Mouse (Mus musculus) midbrain, embryonic 13.5 days (tissue): ENCODE measurements at regions not wholly inside any gene's neighbourhood (a gene's known extent, or its start where the extent isn't known, plus 50 kb on each side); places are given as distances from the start of the nearest gene placed in this dataset.
A peak's percentile ranks its signal among the peaks of the same experiment; 100 is the strongest.

ENCODE experiments used
- ATAC-seq: fragments of 200-750 bp; cut with Nextera tagmentation; 2 replicates; pipeline ENCODE4 v1.8.0; 2017; ENCODE audit warnings: mild to moderate bottlenecking, moderate TSS enrichment, moderate library complexity
- H3K27ac ChIP-seq: fragments of 300-500 bp; sonication (generic); 2 replicates; pipeline ENCODE4 v1.5.1; 2015; ENCODE audit warnings: inconsistent platforms, mild to moderate bottlenecking, moderate library complexity
- H3K27me3 ChIP-seq: fragments of 300-500 bp; sonication (generic); 2 replicates; pipeline ENCODE4 v1.6.1; 2015; ENCODE audit warnings: mild to moderate bottlenecking, inconsistent platforms
- H3K36me3 ChIP-seq: fragments of 300-500 bp; sonication (generic); 2 replicates; pipeline ENCODE4 v1.6.1; 2015; ENCODE audit warnings: mild to moderate bottlenecking, inconsistent platforms
- H3K4me1 ChIP-seq: fragments of 300-500 bp; sonication (generic); replicated peaks from 2 replicates; pipeline ENCODE4 v1.6.1; 2015; ENCODE audit warnings: inconsistent platforms
- H3K4me2 ChIP-seq: fragments of 300-500 bp; sonication (generic); replicated peaks from 2 replicates; pipeline ENCODE4 v1.6.1; 2015; ENCODE audit warnings: moderate library complexity, mild to moderate bottlenecking, inconsistent platforms
- H3K4me3 ChIP-seq: fragments of 300-500 bp; sonication (generic); replicated peaks from 2 replicates; pipeline ENCODE4 v1.5.1; 2015; ENCODE audit warnings: mild to moderate bottlenecking, inconsistent platforms
- H3K9ac ChIP-seq: fragments of 300-500 bp; sonication (generic); replicated peaks from 2 replicates; pipeline ENCODE4 v1.6.1; 2015; ENCODE audit warnings: mild to moderate bottlenecking, inconsistent platforms
- H3K9me3 ChIP-seq: fragments of 300-500 bp; sonication (generic); 2 replicates; pipeline ENCODE4 v1.6.1; 2016; ENCODE audit warnings: mild to moderate bottlenecking, inconsistent platforms
- WGBS: fragments of 180-500 bp; shearing (Covaris S2); methylation state at CpG from one replicate; pipeline ENCODE4 v1.1.7; 2015; 5-methylcytosine and 5-hydroxymethylcytosine counted together

DNA sequence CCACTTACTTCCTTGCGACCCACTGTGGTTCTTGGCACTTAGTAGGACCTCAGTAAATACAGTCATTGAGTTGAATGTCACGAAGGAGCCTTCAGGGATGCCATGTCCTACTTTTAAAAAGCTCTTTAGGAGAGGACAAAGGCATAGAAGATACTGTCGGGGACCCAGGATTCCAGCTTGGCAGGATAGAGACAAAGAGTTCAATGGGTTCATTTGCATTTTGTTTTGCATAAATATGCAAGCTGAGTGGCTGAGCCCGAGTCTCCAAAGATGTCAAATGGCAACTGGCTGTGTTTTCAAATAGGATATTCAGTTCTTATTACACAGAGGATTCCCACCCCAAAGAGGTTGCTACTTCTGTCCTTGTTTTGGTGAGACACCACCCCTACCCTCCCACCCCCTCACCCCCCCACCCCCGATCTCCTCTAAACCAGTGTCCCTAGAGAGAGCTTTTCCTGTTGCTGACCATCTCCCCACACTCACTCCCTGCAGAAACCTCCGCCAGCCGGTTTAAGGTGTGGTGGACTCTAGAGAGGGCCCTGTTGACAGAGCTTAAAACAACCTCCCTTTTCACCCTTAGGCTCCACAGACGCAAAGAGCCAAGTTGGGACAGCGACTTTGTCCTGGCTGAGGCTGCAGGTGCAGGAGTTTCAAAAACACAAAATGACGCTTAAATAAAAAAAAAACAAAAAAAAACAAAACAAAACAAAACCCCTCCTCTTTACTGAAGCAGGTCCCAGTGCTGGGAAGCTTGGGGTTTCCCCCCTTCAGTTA, 57.9 kb downstream of the Sox9 start:
- Histone ChIP-seq H3K4me2 (peak overlapping the region; percentile 26), H3K9me3 (no peaks in the 10 kb centered on the region), H3K4me1 (peaks cover 26% of the 10 kb centered on the region), H3K27me3 (no peaks in the 10 kb centered on the region), H3K4me3 (no peak overlapping the region), H3K36me3 (no peaks in the 10 kb centered on the region), H3K27ac (peak overlapping the region; percentile 86), H3K9ac (no peak overlapping the region)
- ATAC-seq: peak; percentile 76
- 8% methylated on average over 10 of the region's 10 CpGs for WGBS

DNA sequence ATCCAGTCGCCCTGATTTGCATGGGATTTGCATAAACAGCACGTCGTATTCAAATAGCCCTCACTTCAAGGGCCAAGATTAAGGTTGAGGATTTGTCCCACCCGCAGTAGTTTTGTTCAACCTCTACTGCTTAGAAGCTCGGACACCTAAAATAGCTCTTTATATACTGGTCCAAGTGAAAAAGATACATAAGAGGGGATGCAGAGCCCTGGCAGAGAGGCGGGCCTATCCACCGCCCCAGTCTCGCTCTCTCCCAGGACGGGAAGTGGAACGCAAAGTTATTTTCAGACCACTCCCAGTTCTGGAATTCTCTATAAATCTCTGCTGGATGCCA, 58.4 kb downstream of the Sox9 start:
- H3K27ac ChIP-seq: peak overlapping the region; percentile 20; the same call in 1 of the 2 replicates
- H3K4me3 ChIP-seq: no peak overlapping the region
- no peaks in the 10 kb centered on the region for H3K27me3 ChIP-seq
- H3K9me3 ChIP-seq: no peaks in the 10 kb centered on the region
- H3K36me3 ChIP-seq: no peaks in the 10 kb centered on the region
- 4% methylated on average over 10 of the region's 10 CpGs for whole genome bisulfite sequencing
- peak; percentile 83 for ATAC-seq
- peaks cover 21% of the 10 kb centered on the region for H3K4me1 ChIP-seq
- peak overlapping the region; percentile 26 for H3K4me2 ChIP-seq
- H3K9ac ChIP-seq: no peak overlapping the region

DNA sequence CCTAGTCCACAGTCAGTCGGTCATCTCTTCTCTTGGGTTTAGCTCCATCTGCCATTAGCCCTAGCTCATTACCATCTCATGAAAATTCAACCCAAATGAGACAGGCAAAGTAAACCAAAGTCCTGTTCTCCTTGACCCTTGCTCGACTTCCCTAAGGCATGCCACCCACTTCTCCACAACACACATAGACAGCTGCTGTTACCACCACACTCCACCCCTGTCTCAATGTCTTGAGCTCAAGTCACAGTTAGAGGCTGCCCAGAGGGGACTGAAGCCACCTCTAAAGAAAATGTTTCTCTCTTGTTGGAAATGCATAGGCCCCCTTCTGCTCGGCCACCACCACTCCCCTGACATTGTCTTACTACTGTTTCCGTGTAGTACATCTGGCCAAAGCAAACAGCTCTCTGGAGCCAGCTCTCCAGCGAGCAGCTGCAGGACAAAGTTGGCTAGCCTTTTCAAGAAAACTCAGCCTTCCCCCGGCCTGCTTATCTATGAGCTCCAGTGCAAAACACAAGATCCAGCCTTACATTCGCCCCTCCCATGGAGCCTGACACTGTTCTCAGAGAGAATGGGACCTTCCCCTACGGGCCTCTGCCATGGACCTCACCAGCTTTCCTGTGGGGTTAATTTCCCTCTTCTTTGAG, 62.4 kb downstream of the Sox9 start:
- Histone ChIP-seq H3K4me1 (peaks cover 18% of the 10 kb centered on the region), H3K9ac (no peak overlapping the region), H3K4me2 (no peak overlapping the region), H3K27me3 (no peaks in the 10 kb centered on the region), H3K9me3 (no peaks in the 10 kb centered on the region), H3K36me3 (no peaks in the 10 kb centered on the region), H3K27ac (no peak overlapping the region), H3K4me3 (no peak overlapping the region)
- no peak for ATAC-seq
- WGBS: 61% methylated on average over 8 of the region's 8 CpGs

- no peaks in the 10 kb centered on the region for H3K27me3 ChIP-seq
- no peaks in the 10 kb centered on the region for H3K9me3 ChIP-seq
- H3K27ac ChIP-seq: no peak overlapping the region
- H3K36me3 ChIP-seq: no peaks in the 10 kb centered on the region
- no peak overlapping the region for H3K9ac ChIP-seq
- H3K4me2 ChIP-seq: no peak overlapping the region
- no peaks in the 10 kb centered on the region for H3K4me1 ChIP-seq
- 97% methylated on average over 2 of the region's 2 CpGs for WGBS
- H3K4me3 ChIP-seq: no peak overlapping the region
- no peak for ATAC-seq
Observed at GRCm38 (mm10) chr11:112847146-112847545, 65.1 kb downstream of the Sox9 start.

DNA sequence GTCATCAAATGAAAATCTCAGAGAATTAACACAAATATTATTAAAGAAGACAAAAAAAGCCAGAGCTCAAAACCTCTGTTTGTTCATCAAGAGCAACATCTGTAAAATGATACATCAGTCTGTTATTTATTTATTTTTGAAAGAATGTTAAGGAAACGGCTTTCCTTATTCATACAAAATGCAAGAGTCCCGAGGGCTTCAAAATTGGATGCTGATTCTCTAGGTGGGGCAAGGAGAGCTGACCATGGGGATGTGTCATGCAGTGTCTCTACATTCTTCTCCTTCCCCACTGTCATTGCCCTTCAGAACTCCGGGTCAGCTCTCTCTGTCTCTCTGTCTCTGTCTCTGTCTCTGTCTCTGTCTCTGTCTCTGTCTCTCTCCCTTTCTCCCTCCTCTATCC, 65.8 kb downstream of the Sox9 start:
- Histone ChIP-seq H3K27me3 (no peaks in the 10 kb centered on the region), H3K9ac (no peak overlapping the region), H3K36me3 (no peaks in the 10 kb centered on the region), H3K4me2 (no peak overlapping the region), H3K27ac (no peak overlapping the region), H3K4me3 (no peak overlapping the region), H3K9me3 (no peaks in the 10 kb centered on the region), H3K4me1 (no peaks in the 10 kb centered on the region)
- 83% methylated on average over 3 of the region's 3 CpGs for WGBS
- ATAC-seq: no peak

DNA sequence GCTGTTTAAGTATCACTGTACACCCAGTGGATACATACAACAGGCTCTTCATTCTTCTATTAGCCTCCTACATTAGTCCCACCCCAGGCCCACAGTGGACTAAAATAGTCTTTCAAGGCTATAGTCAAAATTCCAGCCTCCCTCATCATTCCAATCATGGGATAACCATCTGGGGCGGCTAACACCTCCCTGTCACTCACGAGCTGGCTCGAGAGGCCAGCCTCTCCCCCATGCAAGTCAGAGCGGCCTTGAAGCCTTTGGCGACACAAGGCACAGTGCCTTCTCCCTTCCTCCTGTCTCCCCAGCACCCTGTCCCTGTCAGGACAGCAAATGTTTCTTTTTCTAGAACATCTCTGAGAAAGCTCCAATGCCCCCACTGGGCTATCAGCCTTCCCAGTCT, 68.0 kb downstream of the Sox9 start:
- H3K27me3 ChIP-seq: no peaks in the 10 kb centered on the region
- H3K9me3 ChIP-seq: no peaks in the 10 kb centered on the region
- H3K36me3 ChIP-seq: no peaks in the 10 kb centered on the region
- no peak overlapping the region for H3K9ac ChIP-seq
- 86% methylated on average over 5 of the region's 5 CpGs for WGBS
- no peak overlapping the region for H3K4me3 ChIP-seq
- no peak overlapping the region for H3K27ac ChIP-seq
- no peak for ATAC-seq
- no peaks in the 10 kb centered on the region for H3K4me1 ChIP-seq
- no peak overlapping the region for H3K4me2 ChIP-seq

GRCm38 (mm10) chr11:112850532-112851272, 68.7 kb downstream of the Sox9 start:
- 87% methylated on average over 13 of the region's 13 CpGs for WGBS
- Histone ChIP-seq H3K27ac (no peak overlapping the region), H3K9ac (no peak overlapping the region), H3K4me1 (no peaks in the 10 kb centered on the region), H3K36me3 (no peaks in the 10 kb centered on the region), H3K9me3 (no peaks in the 10 kb centered on the region), H3K4me2 (no peak overlapping the region), H3K27me3 (no peaks in the 10 kb centered on the region), H3K4me3 (no peak overlapping the region)
- no peak for ATAC-seq

DNA sequence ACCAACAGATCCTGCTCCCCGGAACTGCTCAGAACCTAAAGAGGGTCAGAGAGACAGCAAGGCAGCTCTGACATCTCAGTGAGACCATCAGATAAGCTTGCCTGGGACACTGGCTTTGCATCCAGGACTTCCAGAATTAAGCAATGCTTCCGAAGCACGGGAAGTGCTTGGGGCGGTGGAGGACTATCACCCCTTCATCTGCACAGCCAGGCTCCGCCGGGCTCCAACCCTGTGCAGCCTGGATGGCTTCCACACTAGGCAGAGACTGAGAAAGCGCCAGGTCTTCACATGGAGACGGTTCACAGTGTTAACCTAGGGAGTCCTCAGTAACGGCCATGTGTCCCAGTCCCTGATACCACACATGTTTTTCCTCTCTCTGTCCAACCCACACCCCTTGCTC, 69.3 kb downstream of the Sox9 start:
- Histone ChIP-seq H3K9me3 (no peaks in the 10 kb centered on the region), H3K36me3 (no peaks in the 10 kb centered on the region), H3K9ac (no peak overlapping the region), H3K4me2 (no peak overlapping the region), H3K27ac (no peak overlapping the region), H3K4me1 (no peaks in the 10 kb centered on the region), H3K27me3 (no peaks in the 10 kb centered on the region), H3K4me3 (no peak overlapping the region)
- ATAC-seq: no peak
- 89% methylated on average over 9 of the region's 9 CpGs for WGBS

GRCm38 (mm10) chr11:112855975-112856374, 74.0 kb downstream of the Sox9 start:
- no peak overlapping the region for H3K9ac ChIP-seq
- no peak overlapping the region for H3K27ac ChIP-seq
- H3K4me3 ChIP-seq: no peak overlapping the region
- no peak for ATAC-seq
- 65% methylated on average over 5 of the region's 5 CpGs for WGBS
- H3K4me1 ChIP-seq: peaks cover 16% of the 10 kb centered on the region
- H3K27me3 ChIP-seq: no peaks in the 10 kb centered on the region
- H3K4me2 ChIP-seq: no peak overlapping the region
- no peaks in the 10 kb centered on the region for H3K36me3 ChIP-seq
- H3K9me3 ChIP-seq: peaks cover 10% of the 10 kb centered on the region

DNA sequence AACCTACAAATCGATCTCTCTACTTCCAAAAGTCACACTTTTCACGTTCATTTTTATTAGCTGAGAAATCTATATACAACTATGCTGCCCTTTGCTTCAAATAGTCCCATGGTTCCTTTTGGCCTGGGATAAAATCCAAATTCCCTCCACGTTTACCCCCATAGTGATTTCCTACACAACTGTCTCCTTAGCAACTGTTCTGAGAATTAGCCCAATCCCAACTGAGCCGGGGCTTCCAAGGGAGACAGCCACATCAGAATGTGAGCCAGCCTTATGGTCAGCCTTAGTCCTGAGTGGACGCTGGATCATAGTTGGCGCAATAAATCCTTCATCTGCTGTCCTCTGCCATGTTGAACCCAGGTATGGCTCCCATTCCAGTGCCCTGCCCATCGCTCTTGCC, 77.3 kb downstream of the Sox9 start:
- ATAC-seq: no peak
- Histone ChIP-seq H3K9me3 (peaks cover 10% of the 10 kb centered on the region), H3K4me1 (peaks cover 25% of the 10 kb centered on the region), H3K27me3 (no peaks in the 10 kb centered on the region), H3K27ac (peak overlapping the region; percentile 76; the same call in 1 of the 2 replicates), H3K4me3 (no peak overlapping the region), H3K9ac (no peak overlapping the region), H3K36me3 (no peaks in the 10 kb centered on the region), H3K4me2 (no peak overlapping the region)
- WGBS: 68% methylated on average over 7 of the region's 7 CpGs

DNA sequence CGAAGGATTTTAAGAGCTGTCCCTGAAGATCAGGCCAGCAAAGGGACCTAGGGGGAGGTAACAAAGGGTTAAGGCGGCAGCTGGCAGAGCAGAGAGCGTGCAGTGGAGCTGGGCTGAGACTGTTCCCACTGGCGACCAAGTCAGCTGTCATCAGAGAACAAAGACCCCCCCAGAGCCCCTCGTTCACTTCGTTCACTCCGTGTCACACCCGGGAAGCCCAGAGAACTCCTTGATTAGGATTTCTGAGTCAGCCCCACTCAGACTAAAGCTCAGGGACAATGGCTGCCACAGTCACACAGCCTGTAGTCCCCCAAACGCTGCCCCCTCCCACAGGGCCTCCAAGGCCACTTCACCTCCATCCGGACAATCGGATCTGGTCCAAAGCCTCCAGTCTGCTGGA, 78.8 kb downstream of the Sox9 start:
- Histone ChIP-seq H3K27me3 (no peaks in the 10 kb centered on the region), H3K4me1 (peaks cover 25% of the 10 kb centered on the region), H3K4me3 (no peak overlapping the region), H3K9me3 (peaks cover 10% of the 10 kb centered on the region), H3K4me2 (peak overlapping the region; percentile 31), H3K9ac (no peak overlapping the region), H3K36me3 (no peaks in the 10 kb centered on the region), H3K27ac (peak overlapping the region; percentile 76)
- peak; percentile 93 for ATAC-seq
- 5% methylated on average over 11 of the region's 11 CpGs for WGBS

DNA sequence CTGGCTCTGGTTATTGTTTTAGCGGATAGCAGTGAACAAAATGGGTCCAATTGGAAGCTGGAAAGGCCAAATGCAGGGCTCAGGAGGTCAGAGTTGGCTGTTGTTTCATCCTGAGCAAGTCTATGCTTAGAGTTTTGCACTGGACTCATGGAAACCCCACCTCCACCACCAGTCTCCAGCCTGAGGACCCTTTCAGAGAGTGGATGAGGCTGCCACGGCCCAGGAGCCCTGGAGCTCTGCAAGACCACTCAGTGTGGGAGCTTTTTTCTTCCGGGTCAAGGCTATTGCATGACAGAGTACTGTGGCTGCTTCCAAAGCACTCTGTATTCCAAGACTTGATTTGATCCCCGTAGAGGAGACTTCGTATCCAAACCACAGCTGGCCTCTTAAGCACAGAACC, 79.2 kb downstream of the Sox9 start:
- Histone ChIP-seq H3K27me3 (no peaks in the 10 kb centered on the region), H3K36me3 (no peaks in the 10 kb centered on the region), H3K27ac (peak overlapping the region; percentile 76), H3K4me1 (peaks cover 25% of the 10 kb centered on the region), H3K4me2 (peak overlapping the region; percentile 31), H3K4me3 (no peak overlapping the region), H3K9ac (no peak overlapping the region), H3K9me3 (peaks cover 10% of the 10 kb centered on the region)
- 45% methylated on average over 5 of the region's 5 CpGs for WGBS
- ATAC-seq: peak; percentile 63
